Mouse (Mus musculus) erythroblast, embryonic 14.5 days (primary cell): ENCODE results near the gene Nudt21.

ENCODE experiments used
- GATA1 ChIP-seq: IDR thresholded peaks from 2 replicates; pipeline ENCODE4 v1.6.1; 2012; ENCODE audit warnings: low read length, inconsistent platforms, mixed read lengths
- TAL1 ChIP-seq: IDR thresholded peaks from 3 replicates; pipeline ENCODE4 v1.6.1; 2012; ENCODE audit warnings: low read length, inconsistent platforms, mixed read lengths

- TF ChIP-seq GATA1 (no peak), TAL1 (no peak)
Measured at GRCm38 (mm10) chr8:94036944-94037524, at the start of gene Nudt21, which contains the start of gene Ogfod1.
